Mouse (Mus musculus) forebrain, embryonic 13.5 days (tissue): ENCODE measurements at regions not wholly inside any gene's neighbourhood (a gene's known extent, or its start where the extent isn't known, plus 50 kb on each side); places are given as distances from the start of the nearest gene placed in this dataset.

ENCODE experiments used
- ATAC-seq: fragments of 200-750 bp; cut with Nextera tagmentation; 2 replicates; pipeline ENCODE4 v1.8.0; 2017
- H3K27ac ChIP-seq: fragments of 300-500 bp; sonication (generic); 2 replicates; pipeline ENCODE4 v1.5.1; 2015; ENCODE audit warnings: inconsistent platforms, mild to moderate bottlenecking, moderate library complexity
- H3K27me3 ChIP-seq: fragments of 300-500 bp; sonication (generic); 2 replicates; pipeline ENCODE4 v1.6.1; 2015; ENCODE audit warnings: mild to moderate bottlenecking, inconsistent platforms
- H3K36me3 ChIP-seq: fragments of 300-500 bp; sonication (generic); 2 replicates; pipeline ENCODE4 v1.6.1; 2015; ENCODE audit warnings: mild to moderate bottlenecking, inconsistent platforms; ENCODE audit not compliant: poor library complexity, severe bottlenecking
- H3K4me1 ChIP-seq: fragments of 300-500 bp; sonication (generic); 2 replicates; pipeline ENCODE4 v1.6.1; 2015; ENCODE audit warnings: inconsistent platforms
- H3K4me2 ChIP-seq: fragments of 300-500 bp; sonication (generic); 2 replicates; pipeline ENCODE4 v1.6.1; 2015; ENCODE audit warnings: inconsistent platforms, mild to moderate bottlenecking, moderate library complexity
- H3K4me3 ChIP-seq: fragments of 300-500 bp; sonication (generic); 2 replicates; pipeline ENCODE4 v1.5.1; 2015; ENCODE audit warnings: mild to moderate bottlenecking, inconsistent platforms
- H3K9ac ChIP-seq: fragments of 300-500 bp; sonication (generic); 2 replicates; pipeline ENCODE4 v1.6.1; 2015; ENCODE audit warnings: mild to moderate bottlenecking, inconsistent platforms
- H3K9me3 ChIP-seq: fragments of 300-500 bp; sonication (generic); replicated peaks from 2 replicates; pipeline ENCODE4 v1.6.1; 2016; ENCODE audit warnings: inconsistent platforms
- WGBS: fragments of 180-500 bp; shearing (Covaris S2); methylation state at CpG from one replicate; pipeline ENCODE4 v1.1.7; 2015; 5-methylcytosine and 5-hydroxymethylcytosine counted together

DNA sequence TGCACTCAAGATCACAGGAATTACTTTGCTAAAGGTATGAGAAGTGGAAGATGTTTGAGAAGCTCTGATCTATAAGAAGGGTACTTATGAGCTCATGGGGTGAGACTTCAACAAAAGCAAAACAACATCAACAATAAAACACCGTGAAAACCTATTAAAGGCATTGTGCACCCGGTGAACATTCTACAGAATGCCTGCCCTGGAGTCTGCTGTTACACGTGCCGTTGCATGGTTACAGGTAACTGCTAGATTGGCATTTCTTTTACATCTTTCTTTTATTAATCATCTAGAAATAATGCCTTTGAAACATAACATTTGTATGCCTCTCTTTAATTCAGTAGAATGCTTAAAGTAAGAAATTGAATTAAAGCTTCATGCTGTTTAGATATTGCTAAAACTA, 661.0 kb downstream of the Pcdh18 start:
- no peaks in the 10 kb centered on the region for H3K27me3 ChIP-seq
- ATAC-seq: no peak
- H3K4me1 ChIP-seq: no peaks in the 10 kb centered on the region
- H3K27ac ChIP-seq: no peak overlapping the region
- H3K4me2 ChIP-seq: no peak overlapping the region
- H3K9me3 ChIP-seq: no peaks in the 10 kb centered on the region
- 30% methylated on average over 4 of the region's 4 CpGs for WGBS
- no peak overlapping the region for H3K4me3 ChIP-seq
- H3K36me3 ChIP-seq: no peaks in the 10 kb centered on the region
- H3K9ac ChIP-seq: no peak overlapping the region

DNA sequence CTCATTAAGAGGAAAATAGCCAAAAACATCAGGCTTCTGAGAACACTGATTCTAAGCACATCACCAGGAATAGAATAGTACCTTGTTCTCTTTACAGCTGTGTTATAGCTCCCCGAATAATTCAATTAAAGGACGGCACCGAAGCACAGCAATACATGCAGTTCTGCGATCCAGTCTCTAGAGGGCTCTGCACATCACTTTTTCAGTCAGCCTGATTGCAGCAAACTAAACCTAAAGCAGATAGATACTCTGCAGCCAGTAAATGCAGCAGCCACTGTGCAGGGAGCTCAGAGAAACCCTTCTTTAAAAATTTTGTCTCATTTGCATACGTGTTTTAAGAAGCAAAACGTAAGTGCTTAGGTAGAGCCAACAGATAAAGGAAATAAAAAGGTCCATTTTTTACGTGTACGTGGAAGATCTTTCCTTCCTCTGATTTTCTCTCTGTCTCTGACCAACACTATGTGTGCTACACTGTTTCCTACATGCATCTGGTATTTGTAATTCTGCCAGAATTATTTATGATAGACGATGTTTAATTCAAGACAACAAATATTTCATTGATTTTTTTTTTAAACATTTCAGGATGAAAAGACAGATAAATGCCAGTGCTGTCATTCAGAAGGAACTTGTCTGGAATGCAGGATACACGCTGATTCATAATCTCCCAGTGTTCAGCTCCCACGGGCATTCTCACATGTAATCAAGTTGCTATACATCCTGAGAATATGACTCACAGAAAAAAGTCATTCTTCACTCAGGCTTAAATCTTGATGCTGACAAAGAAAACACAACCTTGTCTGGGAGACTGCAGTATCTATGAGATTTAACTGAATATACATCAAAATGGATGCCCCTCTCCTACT, 663.1 kb downstream of the Pcdh18 start:
- H3K27ac ChIP-seq: no peak overlapping the region
- 28% methylated on average over 11 of the region's 11 CpGs for WGBS
- no peak overlapping the region for H3K9ac ChIP-seq
- H3K36me3 ChIP-seq: no peaks in the 10 kb centered on the region
- no peaks in the 10 kb centered on the region for H3K27me3 ChIP-seq
- no peak overlapping the region for H3K4me2 ChIP-seq
- ATAC-seq: peak; percentile 89
- no peaks in the 10 kb centered on the region for H3K9me3 ChIP-seq
- H3K4me1 ChIP-seq: no peaks in the 10 kb centered on the region
- no peak overlapping the region for H3K4me3 ChIP-seq

DNA sequence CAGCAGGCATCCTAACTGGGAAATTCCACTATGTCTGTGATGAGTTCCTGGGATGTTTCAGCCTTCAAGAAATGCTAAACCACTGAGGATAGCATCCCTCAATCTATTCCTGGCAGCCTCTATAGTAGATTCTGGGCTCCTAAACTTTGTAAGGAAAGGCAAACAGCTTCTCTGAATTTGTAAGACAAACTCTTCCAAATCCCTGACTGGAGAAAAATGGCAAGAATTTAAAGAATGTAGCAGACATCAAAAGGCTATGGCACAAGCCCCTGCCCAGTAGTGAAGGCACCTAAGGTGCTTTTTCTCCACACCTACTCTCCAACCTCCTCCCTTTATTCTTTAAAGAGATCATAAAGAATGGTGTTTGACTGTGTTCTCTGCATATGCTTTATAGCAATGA, 688.3 kb downstream of the Pcdh18 start:
- ATAC-seq: no peak
- Histone ChIP-seq H3K36me3 (no peaks in the 10 kb centered on the region), H3K9ac (no peak overlapping the region)

DNA sequence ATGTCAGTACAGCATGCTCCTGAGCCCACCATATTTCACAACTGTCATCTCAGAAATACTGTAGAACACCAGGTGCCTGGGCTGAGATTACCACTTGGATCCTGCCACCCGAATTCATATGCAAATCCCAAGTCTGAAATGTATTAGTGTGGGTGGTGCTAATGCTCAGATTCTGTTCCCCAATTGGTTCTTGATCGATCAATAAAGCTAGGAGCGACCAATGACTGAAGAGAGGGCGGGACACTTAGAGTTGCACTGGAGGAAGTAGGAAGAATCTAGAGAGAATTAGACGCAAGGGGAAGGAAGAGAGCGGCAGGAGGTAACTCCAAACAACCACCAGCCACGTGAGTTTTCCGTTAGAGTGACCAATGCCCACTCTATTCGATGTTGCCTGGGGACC, 695.0 kb downstream of the Pcdh18 start:
- Histone ChIP-seq H3K4me3 (no peak overlapping the region), H3K36me3 (no peaks in the 10 kb centered on the region), H3K9ac (no peak overlapping the region), H3K4me2 (no peak overlapping the region), H3K4me1 (no peaks in the 10 kb centered on the region), H3K9me3 (no peaks in the 10 kb centered on the region), H3K27ac (no peak overlapping the region), H3K27me3 (no peaks in the 10 kb centered on the region)
- WGBS: 79% methylated on average over 9 of the region's 9 CpGs
- ATAC-seq: no peak

More for the DNA sequence above, 688.3 kb downstream of the Pcdh18 start:
- no peak overlapping the region for H3K4me2 ChIP-seq
- H3K9me3 ChIP-seq: no peaks in the 10 kb centered on the region
- no peak overlapping the region for H3K4me3 ChIP-seq
- H3K27me3 ChIP-seq: no peaks in the 10 kb centered on the region
- no peak overlapping the region for H3K27ac ChIP-seq
- no peaks in the 10 kb centered on the region for H3K4me1 ChIP-seq

DNA sequence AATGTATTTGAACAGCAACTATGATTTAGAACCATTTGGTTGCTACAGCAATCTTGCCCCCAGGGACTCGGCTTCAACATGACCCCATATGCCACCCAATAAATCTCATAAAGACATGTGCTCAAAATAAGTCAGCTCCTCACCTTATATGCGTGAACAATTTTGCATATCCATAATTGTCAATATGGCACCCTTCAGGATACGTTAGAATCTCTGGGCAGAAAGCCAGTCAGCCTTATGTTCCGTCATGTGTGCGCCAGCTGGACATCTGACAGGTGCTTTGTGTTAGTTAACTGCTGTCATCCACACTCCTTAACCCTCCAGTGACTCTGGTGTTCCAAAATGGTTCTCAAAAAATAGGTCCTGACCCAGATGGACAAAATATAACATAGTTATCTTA, 724.1 kb downstream of the Pcdh18 start:
- no peak overlapping the region for H3K4me3 ChIP-seq
- H3K9me3 ChIP-seq: no peaks in the 10 kb centered on the region
- no peaks in the 10 kb centered on the region for H3K36me3 ChIP-seq
- H3K27ac ChIP-seq: no peak overlapping the region
- H3K9ac ChIP-seq: no peak overlapping the region
- 57% methylated on average over 5 of the region's 5 CpGs for WGBS
- no peaks in the 10 kb centered on the region for H3K27me3 ChIP-seq
- H3K4me1 ChIP-seq: no peaks in the 10 kb centered on the region
- H3K4me2 ChIP-seq: no peak overlapping the region
- ATAC-seq: peak; percentile 97

DNA sequence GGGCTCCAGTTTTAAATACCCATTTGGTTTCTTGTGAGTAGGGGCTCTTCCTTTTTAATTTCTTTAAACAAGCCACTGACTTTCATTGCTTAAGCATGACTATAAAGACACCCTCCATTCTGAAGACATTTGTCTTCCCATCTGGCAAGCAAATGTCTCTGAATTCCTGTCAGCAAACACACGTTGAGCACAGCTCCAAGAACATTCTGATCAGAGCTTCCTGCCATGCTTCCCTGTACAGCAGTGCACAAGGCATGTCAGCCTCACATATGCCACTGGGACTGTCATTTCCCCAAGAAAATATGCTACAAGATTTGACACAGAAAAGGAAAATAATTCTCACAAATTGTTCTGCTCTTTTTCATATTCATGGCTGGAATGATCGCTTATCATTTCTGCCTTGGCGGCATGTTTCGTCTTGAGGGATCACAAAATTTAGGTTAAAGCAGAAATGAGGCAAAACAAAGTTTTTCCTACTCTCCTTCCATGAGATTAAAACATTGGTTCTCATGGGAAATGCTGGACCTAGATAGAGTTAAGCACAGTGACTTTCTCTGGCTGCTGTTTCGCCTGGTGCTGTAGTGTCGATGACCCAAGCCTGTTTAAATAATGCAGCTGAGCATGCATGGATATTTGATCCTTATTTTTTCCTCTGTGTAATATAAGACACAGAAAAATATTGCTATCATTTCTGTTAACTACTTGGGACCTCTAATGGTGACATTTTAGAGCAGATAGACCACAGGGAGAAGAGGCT, 747.7 kb downstream of the Pcdh18 start:
- Histone ChIP-seq H3K27me3 (no peaks in the 10 kb centered on the region), H3K27ac (no peak overlapping the region), H3K4me3 (no peak overlapping the region), H3K4me1 (no peaks in the 10 kb centered on the region), H3K9ac (no peak overlapping the region), H3K9me3 (no peaks in the 10 kb centered on the region), H3K36me3 (no peaks in the 10 kb centered on the region), H3K4me2 (no peak overlapping the region)
- peak; percentile 94; the same call in 1 of the 2 replicates for ATAC-seq
- 81% methylated on average over 6 of the region's 6 CpGs for WGBS
